Mouse (Mus musculus): ENCODE measurements around the gene Trim56.

Trim56 gene

GRCm38 (mm10) chr5:137107670-137108069 lies 8.3 kb downstream of the Trim56 start:
- DNase-seq: no peak

GRCm38 (mm10) chr5:137107024-137107423 lies 9.0 kb downstream of the Trim56 start:
- peak; percentile 84 for DNase-seq

GRCm38 (mm10) chr5:137106434-137106833 lies 9.6 kb downstream of the Trim56 start:
- no peak for DNase-seq

- DNase-seq: no peak
Measured at GRCm38 (mm10) chr5:137103969-137104368, 12.0 kb downstream of the Trim56 start.

GRCm38 (mm10) chr5:137102575-137103522 lies 13.2 kb downstream of the Trim56 start:
- DNase-seq: no peak

GRCm38 (mm10) chr5:137102078-137102477 lies 13.9 kb downstream of the Trim56 start:
- DNase-seq: no peak

- DNase-seq: peak; percentile 31
Measured at GRCm38 (mm10) chr5:137100660-137101059, 15.3 kb downstream of the Trim56 start.

- DNase-seq: no peak
Measured at GRCm38 (mm10) chr5:137098418-137098817, 17.6 kb downstream of the Trim56 start.

- DNase-seq: no peak
Measured at GRCm38 (mm10) chr5:137096037-137096436, 20.0 kb downstream of the Trim56 start.

GRCm38 (mm10) chr5:137095135-137095534 lies 20.9 kb downstream of the Trim56 start:
- no peak for DNase-seq

GRCm38 (mm10) chr5:137093720-137094119 lies 22.3 kb downstream of the Trim56 start:
- no peak for DNase-seq

GRCm38 (mm10) chr5:137091560-137091959 lies 24.4 kb downstream of the Trim56 start:
- DNase-seq: no peak

GRCm38 (mm10) chr5:137090870-137091269 lies 25.1 kb downstream of the Trim56 start:
- no peak for DNase-seq

- DNase-seq: no peak
Measured at GRCm38 (mm10) chr5:137087410-137087809, 28.6 kb downstream of the Trim56 start.

GRCm38 (mm10) chr5:137085731-137086130 lies 30.3 kb downstream of the Trim56 start:
- DNase-seq: no peak

GRCm38 (mm10) chr5:137085021-137085420 lies 31.0 kb downstream of the Trim56 start:
- no peak for DNase-seq

GRCm38 (mm10) chr5:137083051-137083450 lies 33.0 kb downstream of the Trim56 start:
- no peak for DNase-seq

- DNase-seq: no peak
Measured at GRCm38 (mm10) chr5:137079849-137080248, 36.2 kb downstream of the Trim56 start.

GRCm38 (mm10) chr5:137078616-137079015 lies 37.4 kb downstream of the Trim56 start:
- DNase-seq: no peak

GRCm38 (mm10) chr5:137078041-137078440 lies 38.0 kb downstream of the Trim56 start:
- no peak for DNase-seq

- no peak for DNase-seq
Measured at GRCm38 (mm10) chr5:137077187-137077586, 38.8 kb downstream of the Trim56 start.

- DNase-seq: peak; percentile 19
Measured at GRCm38 (mm10) chr5:137076191-137076930, 39.6 kb downstream of the Trim56 start.

GRCm38 (mm10) chr5:137075726-137076125 lies 40.3 kb downstream of the Trim56 start:
- DNase-seq: peak; percentile 50

- no peak for DNase-seq
Measured at GRCm38 (mm10) chr5:137074191-137074651, 41.8 kb downstream of the Trim56 start.

Measured in cerebellum, adult 9-10 months (tissue).